Mouse (Mus musculus) kidney, embryonic 15.5 days (tissue): ENCODE results near the gene Mink1. TPM values are rescaled to one million over a fixed set of nuclear protein-coding genes. Genes with fewer than 3 reads are reported as not detected.

Experiments used
- ATAC-seq: fragments of 200-750 bp; cut with Nextera tagmentation; replicated peaks from 2 replicates; pipeline ENCODE4 v1.8.0; 2017; ENCODE audit warnings: moderate TSS enrichment; ENCODE audit not compliant: low FRiP score
- H3K27ac ChIP-seq: fragments of 300-500 bp; sonication (generic); 2 replicates; pipeline ENCODE4 v1.5.1; 2015; ENCODE audit warnings: mild to moderate bottlenecking, inconsistent platforms
- H3K27me3 ChIP-seq: fragments of 300-500 bp; sonication (generic); 2 replicates; pipeline ENCODE4 v1.6.1; 2015; ENCODE audit warnings: inconsistent platforms
- H3K36me3 ChIP-seq: fragments of 300-500 bp; sonication (generic); 2 replicates; pipeline ENCODE4 v1.6.1; 2015; ENCODE audit warnings: inconsistent platforms
- H3K4me1 ChIP-seq: fragments of 300-500 bp; sonication (generic); 2 replicates; pipeline ENCODE4 v1.6.1; 2015; ENCODE audit warnings: inconsistent platforms
- H3K4me2 ChIP-seq: fragments of 300-500 bp; sonication (generic); 2 replicates; pipeline ENCODE4 v1.6.1; 2015; ENCODE audit warnings: moderate library complexity, mild to moderate bottlenecking, inconsistent platforms
- H3K4me3 ChIP-seq: fragments of 300-500 bp; sonication (generic); replicated peaks from 2 replicates; pipeline ENCODE4 v1.5.1; 2015; ENCODE audit warnings: mild to moderate bottlenecking, inconsistent platforms
- H3K9ac ChIP-seq: fragments of 300-500 bp; sonication (generic); 2 replicates; pipeline ENCODE4 v1.6.1; 2015; ENCODE audit warnings: mild to moderate bottlenecking, inconsistent platforms
- H3K9me3 ChIP-seq: fragments of 300-500 bp; sonication (generic); replicated peaks from 2 replicates; pipeline ENCODE4 v1.6.1; 2016; ENCODE audit warnings: inconsistent platforms
- WGBS: fragments of 180-500 bp; shearing (Covaris S2); methylation state at CpG from one replicate; pipeline ENCODE4 v1.1.7; 2015; ENCODE audit warnings: mixed read lengths; 5-methylcytosine and 5-hydroxymethylcytosine counted together
- polyA plus RNA-seq: library from polyadenylated mRNA; unstranded; fragments of >200 nt; fragmentation: Nextera tagmentation; extraction: Ambion mirVana; gene quantifications from 2 replicates; pipeline ENCODE4 v1.2.1, GENCODE M21; 2015

Gene Mink1
- polyA plus RNA-seq, 1 experiment from 2014 or later: 15.8 TPM

DNA sequence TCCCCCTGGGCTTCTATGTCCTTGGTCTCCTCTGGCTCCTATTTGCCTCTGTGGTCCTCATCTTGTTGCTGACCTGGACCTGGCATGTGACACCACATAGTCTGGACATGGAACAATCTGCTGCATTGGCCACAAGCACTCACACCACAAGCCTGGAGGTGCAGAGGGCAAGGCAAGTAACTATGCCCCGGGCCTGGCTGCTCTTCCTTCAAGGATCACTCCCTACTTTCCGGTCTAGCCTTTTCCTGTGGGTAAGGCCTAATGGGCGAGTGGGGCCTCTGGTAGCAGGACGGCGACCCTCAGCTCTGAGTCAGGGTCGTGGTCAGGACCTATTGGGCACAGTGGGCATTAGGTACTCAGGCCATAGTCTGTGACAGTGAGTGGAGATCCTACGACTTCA is 78.6 kb downstream of the Mink1 start:
- Histone ChIP-seq H3K9me3 (no peaks in the 10 kb centered on the region), H3K9ac (no peak overlapping the region), H3K4me2 (no peak overlapping the region), H3K27me3 (no peaks in the 10 kb centered on the region), H3K36me3 (peaks cover 34% of the 10 kb centered on the region), H3K4me1 (peaks cover 11% of the 10 kb centered on the region), H3K4me3 (no peak overlapping the region), H3K27ac (no peak overlapping the region)
- 86% methylated on average over 7 of the region's 7 CpGs for WGBS
- ATAC-seq: no peak

GRCm38 (mm10) chr11:70643051-70643450 is 80.4 kb downstream of the Mink1 start:
- no peak for ATAC-seq
- no peaks in the 10 kb centered on the region for H3K9me3 ChIP-seq
- peaks cover 18% of the 10 kb centered on the region for H3K4me1 ChIP-seq

GRCm38 (mm10) chr11:70644564-70645103 is 82.0 kb downstream of the Mink1 start:
- Histone ChIP-seq H3K4me3 (no peak overlapping the region), H3K27me3 (no peaks in the 10 kb centered on the region), H3K9me3 (no peaks in the 10 kb centered on the region), H3K4me2 (no peak overlapping the region), H3K36me3 (peaks cover 49% of the 10 kb centered on the region), H3K4me1 (peaks cover 34% of the 10 kb centered on the region), H3K9ac (no peak overlapping the region), H3K27ac (no peak overlapping the region)
- WGBS: 95% methylated on average over 8 of the region's 8 CpGs
- no peak for ATAC-seq

More at GRCm38 (mm10) chr11:70643051-70643450, 80.4 kb downstream of the Mink1 start:
- Histone ChIP-seq H3K4me2 (no peak overlapping the region), H3K27ac (no peak overlapping the region), H3K4me3 (no peak overlapping the region), H3K9ac (no peak overlapping the region), H3K36me3 (peaks cover 34% of the 10 kb centered on the region), H3K27me3 (no peaks in the 10 kb centered on the region)
- 94% methylated on average over 6 of the region's 6 CpGs for WGBS

DNA sequence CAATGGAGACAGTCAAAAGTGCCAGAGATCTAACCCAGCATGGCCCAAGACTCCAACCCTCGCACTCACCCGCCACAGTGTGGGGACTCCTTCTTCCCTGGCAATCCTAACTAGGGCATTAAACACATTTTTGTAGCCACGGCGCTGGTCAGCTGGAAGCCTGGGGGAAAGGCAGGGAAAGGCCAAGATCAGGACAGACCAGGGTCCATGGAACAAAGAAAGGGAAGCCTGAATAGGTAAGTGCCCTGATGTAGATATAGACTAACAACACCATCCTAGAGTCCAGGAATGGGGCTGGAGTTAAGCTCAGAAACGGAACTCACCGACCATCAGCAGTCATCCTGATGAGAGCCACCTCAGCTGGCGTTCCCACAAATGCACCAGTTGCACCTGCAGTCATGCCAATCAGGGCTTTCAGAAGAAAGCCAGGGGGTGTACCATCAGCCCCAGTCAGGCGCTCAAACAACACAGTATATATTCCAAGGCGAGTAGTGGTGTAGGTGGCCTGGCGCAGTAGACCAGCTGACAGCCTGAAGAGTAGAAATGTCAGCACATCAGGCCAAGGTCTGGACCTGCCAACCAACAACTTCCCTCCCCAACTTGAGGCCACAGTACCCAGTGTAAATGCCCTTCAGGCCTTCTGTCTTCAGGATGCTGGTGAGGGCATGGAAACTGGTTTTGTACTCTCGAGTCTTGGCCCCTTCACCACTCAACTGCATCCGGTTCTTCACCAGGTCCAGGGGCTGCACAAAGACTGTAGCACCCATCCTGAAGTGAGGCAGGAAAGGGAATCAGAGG is 83.0 kb downstream of the Mink1 start:
- Histone ChIP-seq H3K4me3 (peak overlapping the region; percentile 84), H3K9ac (peak overlapping the region; percentile 76), H3K27me3 (no peaks in the 10 kb centered on the region), H3K9me3 (no peaks in the 10 kb centered on the region), H3K4me2 (peak overlapping the region; percentile 82), H3K36me3 (peaks cover 59% of the 10 kb centered on the region), H3K4me1 (peaks cover 42% of the 10 kb centered on the region), H3K27ac (peak overlapping the region; percentile 93)
- WGBS: 86% methylated on average over 12 of the region's 12 CpGs
- no peak for ATAC-seq

DNA sequence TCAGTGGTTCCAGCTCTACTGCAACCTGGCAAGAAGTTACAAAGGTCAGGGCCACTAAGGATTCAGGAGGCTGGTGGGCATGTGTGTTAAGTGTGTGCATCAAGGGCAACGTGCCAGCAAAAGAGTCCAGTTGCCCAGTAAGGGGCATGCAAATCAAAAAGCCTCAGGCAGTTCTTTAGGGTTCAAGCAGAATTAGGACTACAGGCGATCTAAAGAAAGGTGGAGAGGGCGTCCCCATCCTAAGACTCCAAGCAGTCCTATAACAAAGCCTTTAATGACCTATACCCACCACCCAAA is 83.5 kb downstream of the Mink1 start:
- Histone ChIP-seq H3K4me2 (peak overlapping the region; percentile 82), H3K9me3 (no peaks in the 10 kb centered on the region), H3K4me1 (peaks cover 48% of the 10 kb centered on the region), H3K9ac (peak overlapping the region; percentile 76), H3K27ac (peak overlapping the region; percentile 93), H3K27me3 (no peaks in the 10 kb centered on the region), H3K36me3 (peaks cover 64% of the 10 kb centered on the region), H3K4me3 (peak overlapping the region; percentile 84)
- WGBS: 10% methylated on average over 3 of the region's 3 CpGs
- no peak for ATAC-seq

DNA sequence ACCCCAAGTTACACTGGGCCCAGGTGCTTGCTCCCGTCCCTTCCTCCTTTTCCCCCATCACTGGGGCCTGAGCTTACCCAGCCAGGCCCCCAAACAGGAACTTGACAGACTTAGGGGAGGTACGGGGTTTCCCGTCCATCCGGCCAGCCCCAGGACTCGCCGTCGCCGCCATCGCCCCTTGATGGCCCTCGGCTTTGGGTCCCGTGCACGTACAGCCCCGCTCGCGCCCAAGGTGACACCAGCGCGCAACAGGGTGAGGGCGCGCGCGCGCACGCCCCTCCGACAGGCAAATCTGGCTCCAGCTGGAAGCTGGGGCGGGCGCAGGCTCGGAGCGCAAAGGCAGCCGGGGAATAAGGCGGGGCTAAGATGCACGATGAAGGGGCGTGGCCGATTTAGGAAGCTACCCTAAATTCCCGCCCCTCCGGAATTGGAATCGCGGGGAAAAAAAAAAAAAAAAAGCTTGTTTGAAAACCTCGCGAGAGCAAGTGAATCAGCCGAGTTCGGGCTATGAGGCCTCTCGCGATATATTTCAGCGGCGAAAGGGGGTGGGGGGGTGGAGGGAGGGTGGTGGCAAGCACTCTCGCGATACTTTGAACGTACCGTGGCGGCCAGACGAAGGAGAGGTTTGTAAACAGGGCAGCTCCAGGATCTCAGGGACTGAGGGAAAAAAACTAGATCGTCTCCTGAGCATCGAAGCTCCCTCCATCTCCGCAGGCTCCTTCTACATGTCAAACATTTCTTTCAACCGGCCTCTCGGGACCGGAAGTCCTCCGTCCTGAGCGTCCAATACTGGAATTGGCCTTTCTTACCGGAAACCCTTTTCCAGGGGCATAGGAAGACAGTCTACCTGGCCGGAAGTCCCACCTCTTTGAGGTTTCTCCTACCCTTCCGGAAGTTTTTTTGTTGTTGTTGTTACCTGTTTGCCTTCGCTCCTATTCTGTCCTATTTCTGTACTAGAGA is 84.3 kb downstream of the Mink1 start, which contains the start of the genes Rnf167 and Slc25a11:
Rnf167 (plus strand) TSS at position 545 of the 960 bp plus-strand sequence.
Slc25a11 (minus strand) TSS at position 789 of the 960 bp plus-strand sequence.
- Histone ChIP-seq H3K4me1 (peaks cover 55% of the 10 kb centered on the region), H3K27ac (peak within 1 kb of the TSS; percentile 99), H3K27me3 (no peaks in the 10 kb centered on the region), H3K9ac (peak within 1 kb of the TSS; percentile 87), H3K4me2 (peak within 1 kb of the TSS; percentile 96), H3K36me3 (peaks cover 72% of the 10 kb centered on the region), H3K4me3 (peak within 1 kb of the TSS; percentile 84), H3K9me3 (no peaks in the 10 kb centered on the region)
- WGBS: under 1% methylated on average over 63 of the region's 63 CpGs
- peak; percentile 92 for ATAC-seq

DNA sequence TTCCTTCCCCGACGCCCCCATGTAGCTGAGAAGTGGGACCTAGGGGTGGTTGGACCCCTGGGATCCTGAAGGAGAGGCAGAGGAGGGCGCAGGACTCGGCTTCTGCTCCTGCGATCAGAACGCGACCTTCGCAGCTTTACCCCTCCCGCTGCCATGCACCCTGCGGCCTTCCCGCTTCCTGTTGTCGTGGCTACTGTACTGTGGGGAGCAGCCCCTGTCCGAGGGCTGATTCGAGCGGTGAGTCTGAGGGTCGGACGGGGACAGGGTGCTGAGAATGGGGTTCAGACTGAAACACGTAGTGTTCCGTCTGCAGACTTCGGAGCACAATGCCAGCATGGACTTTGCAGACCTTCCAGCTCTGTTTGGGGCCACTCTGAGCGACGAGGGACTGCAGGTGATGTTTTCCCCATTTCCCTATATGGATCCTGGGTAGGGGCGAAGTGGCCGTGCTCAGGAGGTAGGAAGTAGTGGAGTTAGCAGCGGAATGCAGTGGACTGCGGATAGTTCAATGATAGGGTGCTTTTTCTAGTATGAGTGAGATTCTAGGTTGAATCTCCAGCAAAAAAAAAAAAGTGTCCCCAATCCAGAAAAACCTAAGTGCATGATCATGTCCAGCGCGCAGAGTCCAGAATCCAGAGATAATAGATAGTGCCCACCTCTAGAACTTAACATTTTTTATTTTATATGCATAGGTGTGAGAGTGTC is 85.2 kb downstream of the Mink1 start:
- Histone ChIP-seq H3K4me1 (peaks cover 64% of the 10 kb centered on the region), H3K9me3 (no peaks in the 10 kb centered on the region), H3K27me3 (no peaks in the 10 kb centered on the region), H3K36me3 (peaks cover 77% of the 10 kb centered on the region), H3K9ac (peak overlapping the region; percentile 87), H3K27ac (peak overlapping the region; percentile 99), H3K4me2 (peak overlapping the region; percentile 96), H3K4me3 (peak overlapping the region; percentile 84)
- peak; percentile 17; the same call in 1 of the 2 replicates for ATAC-seq
- 3% methylated on average over 28 of the region's 28 CpGs for WGBS

DNA sequence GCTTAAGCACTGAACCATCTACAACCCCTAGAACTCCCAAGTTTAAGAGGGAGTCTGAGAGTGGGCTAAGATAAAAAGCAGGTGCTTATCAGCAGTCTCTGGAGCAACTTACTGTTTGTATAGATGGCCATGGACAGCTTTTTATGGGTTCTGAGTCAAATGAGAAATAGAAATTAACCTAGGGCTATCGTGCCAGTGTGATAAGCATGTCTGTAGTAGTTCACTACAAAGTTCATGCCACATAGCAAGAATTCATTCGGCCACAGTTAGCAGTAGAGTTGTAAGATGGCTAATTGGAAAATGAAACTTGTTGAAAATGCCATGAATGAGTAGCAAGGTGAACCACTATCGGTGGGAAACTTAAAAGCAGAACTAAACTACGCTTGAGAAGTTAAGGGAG is 85.8 kb downstream of the Mink1 start:
- peak overlapping the region; percentile 99; the same call in 1 of the 2 replicates for H3K27ac ChIP-seq
- H3K4me1 ChIP-seq: peaks cover 66% of the 10 kb centered on the region
- peaks cover 74% of the 10 kb centered on the region for H3K36me3 ChIP-seq
- H3K4me2 ChIP-seq: peak overlapping the region; percentile 96
- no peaks in the 10 kb centered on the region for H3K9me3 ChIP-seq
- no peak for ATAC-seq
- H3K4me3 ChIP-seq: peak overlapping the region; percentile 84
- WGBS: 80% methylated on average over 4 of the region's 4 CpGs
- peak overlapping the region; percentile 87 for H3K9ac ChIP-seq
- H3K27me3 ChIP-seq: no peaks in the 10 kb centered on the region

GRCm38 (mm10) chr11:70649185-70649734 is 86.6 kb downstream of the Mink1 start:
- WGBS: 71% methylated on average over 8 of the region's 8 CpGs
- no peak for ATAC-seq
- Histone ChIP-seq H3K4me2 (peak overlapping the region; percentile 96), H3K4me3 (peak overlapping the region; percentile 84), H3K27ac (no peak overlapping the region), H3K9ac (peak overlapping the region; percentile 87; the same call in 1 of the 2 replicates), H3K9me3 (no peaks in the 10 kb centered on the region), H3K36me3 (peaks cover 67% of the 10 kb centered on the region), H3K27me3 (no peaks in the 10 kb centered on the region), H3K4me1 (peaks cover 66% of the 10 kb centered on the region)

DNA sequence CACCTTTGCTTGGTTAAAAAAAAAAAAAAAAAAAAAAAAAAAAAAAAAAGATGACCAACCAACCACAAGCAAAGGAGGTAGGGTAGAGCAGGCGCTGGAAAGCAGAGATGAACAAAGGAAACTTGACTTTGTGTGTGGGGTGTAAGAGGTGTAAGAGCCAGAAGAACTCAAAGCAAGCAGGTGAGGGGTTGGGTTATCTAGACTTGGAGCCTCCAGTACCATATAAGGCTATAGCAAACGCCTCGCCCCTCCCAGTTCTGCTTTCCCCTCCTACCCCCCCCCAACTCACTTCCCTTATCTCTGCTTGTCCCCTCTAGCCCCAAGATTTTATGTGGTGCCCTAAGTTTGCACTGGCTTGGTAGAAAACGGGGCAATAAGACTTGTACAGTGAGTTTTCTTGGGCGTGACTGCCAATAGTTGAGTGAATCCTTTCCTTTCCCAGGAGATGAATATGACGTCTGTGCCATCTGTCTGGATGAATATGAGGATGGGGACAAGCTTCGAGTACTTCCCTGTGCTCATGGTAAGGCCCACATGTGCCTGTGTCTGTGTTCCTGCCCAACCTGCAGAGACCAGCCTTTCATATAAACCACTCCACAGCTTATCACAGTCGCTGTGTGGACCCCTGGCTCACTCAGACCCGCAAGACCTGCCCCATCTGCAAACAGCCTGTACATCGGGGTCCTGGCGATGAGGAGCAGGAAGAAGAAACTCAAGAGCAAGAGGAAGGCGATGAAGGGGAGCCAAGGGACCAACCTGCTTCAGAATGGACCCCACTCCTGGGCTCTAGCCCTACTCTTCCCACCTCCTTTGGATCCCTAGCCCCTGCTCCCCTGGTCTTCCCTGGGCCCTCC is 87.9 kb downstream of the Mink1 start:
- H3K9me3 ChIP-seq: no peaks in the 10 kb centered on the region
- peak overlapping the region; percentile 95; the same call in 1 of the 2 replicates for H3K4me2 ChIP-seq
- H3K4me1 ChIP-seq: peaks cover 65% of the 10 kb centered on the region
- H3K27me3 ChIP-seq: no peaks in the 10 kb centered on the region
- peaks cover 54% of the 10 kb centered on the region for H3K36me3 ChIP-seq
- H3K4me3 ChIP-seq: peak overlapping the region; percentile 4; the same call in 1 of the 2 replicates
- ATAC-seq: no peak
- WGBS: 71% methylated on average over 12 of the region's 12 CpGs
- H3K9ac ChIP-seq: no peak overlapping the region
- peak overlapping the region; percentile 35; the same call in 1 of the 2 replicates for H3K27ac ChIP-seq
